Mouse (Mus musculus): ENCODE results near the gene Pde6b. TPM values are rescaled to one million over a fixed set of nuclear protein-coding genes. Genes with fewer than 3 reads are reported as not detected.

Pde6b gene
- polyA plus RNA-seq (2016; fragmentation: Nextera tagmentation; extraction: Ambion mirVana), result 0.26 and 0.31 TPM in 2 replicates

DNA sequence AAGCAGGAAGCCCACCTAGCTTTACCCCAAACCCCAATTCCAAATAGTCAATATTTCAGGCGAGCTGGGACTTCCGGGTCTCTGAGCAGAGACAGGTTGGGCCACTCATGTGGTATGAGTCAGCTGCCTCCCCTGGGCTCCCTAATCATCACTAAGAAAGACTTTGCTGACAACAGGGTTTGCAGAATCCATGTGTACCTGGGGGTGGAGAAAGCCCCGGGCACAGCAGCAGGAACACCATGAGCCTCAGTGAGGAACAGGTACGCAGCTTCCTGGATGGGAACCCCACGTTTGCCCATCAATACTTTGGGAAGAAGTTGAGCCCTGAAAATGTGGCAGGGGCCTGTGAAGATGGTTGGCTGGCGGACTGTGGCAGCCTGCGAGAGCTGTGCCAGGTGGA is at the start of gene Pde6b:
Gene Pde6b (plus strand): TSS at position 191 of the 400 bp plus-strand sequence.
- Histone ChIP-seq H3K27me3 (peaks cover 11% of the 10 kb centered on the region; the same call in 1 of the 2 replicates), H3K36me3 (no peaks in the 10 kb centered on the region), H3K4me2 (replicated peaks) (no peak within 1 kb of the TSS), H3K4me1 (no peaks in the 10 kb centered on the region), H3K9me3 (no peaks in the 10 kb centered on the region), H3K4me3 (no peak within 1 kb of the TSS), H3K27ac (no peak within 1 kb of the TSS), H3K9ac (no peak within 1 kb of the TSS)
- 77% methylated on average over 7 of the region's 7 CpGs for WGBS
- no peak for ATAC-seq (ENCODE audit: insufficient number of reproducible peaks, insufficient read depth, low FRiP score, low TSS enrichment)

DNA sequence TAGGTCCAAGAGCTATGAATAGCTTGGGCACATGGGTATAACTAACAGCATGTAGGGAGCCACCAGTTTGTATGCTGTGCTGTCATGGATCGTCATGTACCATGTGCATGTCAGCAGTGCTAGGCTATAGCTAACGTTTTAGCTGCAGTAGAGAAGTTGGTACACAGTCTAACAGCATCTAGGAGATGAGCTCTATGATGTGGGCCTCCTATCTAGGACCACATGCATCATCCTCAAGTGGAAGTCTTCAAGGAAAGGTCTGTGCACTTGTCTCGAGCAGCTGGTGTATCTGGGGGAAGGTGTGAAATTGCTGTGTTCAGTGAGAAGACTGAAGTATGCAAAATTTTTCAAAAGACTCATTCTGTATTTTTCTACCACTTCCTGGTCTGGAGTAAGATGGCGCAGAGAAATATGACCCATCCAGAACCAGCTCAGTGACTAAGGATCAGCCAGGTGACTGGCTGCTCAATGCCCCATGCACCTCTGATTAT is 44.5 kb upstream of the Pde6b start:
- Histone ChIP-seq H3K9me3 (no peaks in the 10 kb centered on the region), H3K4me1 (no peaks in the 10 kb centered on the region), H3K36me3 (peaks cover 25% of the 10 kb centered on the region), H3K4me2 (replicated peaks) (no peak overlapping the region), H3K27ac (no peak overlapping the region), H3K9ac (no peak overlapping the region), H3K27me3 (no peaks in the 10 kb centered on the region), H3K4me3 (no peak overlapping the region)
- 88% methylated on average over 4 of the region's 4 CpGs for WGBS
- no peak for ATAC-seq (ENCODE audit: insufficient number of reproducible peaks, insufficient read depth, low FRiP score, low TSS enrichment)

DNA sequence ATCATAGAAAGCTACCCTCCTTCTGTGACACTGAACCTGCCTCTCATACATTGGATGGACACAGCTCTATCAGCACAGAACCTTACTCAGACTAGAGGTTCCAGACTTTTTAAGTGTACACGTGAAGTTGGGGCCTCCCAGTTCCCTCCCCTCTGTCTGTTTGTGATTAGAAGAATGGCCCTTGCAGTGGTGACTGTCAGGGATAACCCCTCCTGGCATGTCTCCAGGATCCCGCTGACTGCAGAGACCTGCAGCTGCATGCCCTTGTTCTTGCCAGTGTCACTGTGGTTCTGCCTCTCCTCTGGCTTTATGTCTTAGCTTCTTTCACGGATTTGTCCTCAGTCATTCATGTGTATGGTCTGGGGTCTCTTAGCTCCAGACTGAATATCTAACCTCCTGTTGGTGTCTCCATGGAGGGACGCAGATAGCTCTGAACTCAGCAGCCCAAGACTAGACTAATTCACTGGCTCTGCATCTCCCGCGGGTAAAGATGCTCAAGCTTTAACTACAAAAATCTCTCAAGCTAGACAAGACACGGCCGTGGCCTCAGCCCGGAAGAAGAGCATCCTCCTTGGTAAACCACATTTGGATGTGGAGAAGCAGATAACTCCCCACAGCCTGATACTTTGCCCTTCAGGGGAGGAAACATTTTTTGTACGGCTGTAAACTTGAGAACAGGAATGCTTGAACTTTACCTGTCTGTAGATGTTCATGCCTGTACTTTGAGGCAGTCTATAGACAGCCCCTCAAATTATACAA is 42.7 kb upstream of the Pde6b start:
- no peak overlapping the region for H3K4me3 ChIP-seq
- WGBS, result 83% methylated on average over 10 of the region's 10 CpGs
- no peaks in the 10 kb centered on the region for H3K4me1 ChIP-seq
- no peak overlapping the region for H3K27ac ChIP-seq
- no peak overlapping the region for H3K9ac ChIP-seq
- H3K4me2 ChIP-seq (replicated peaks), result no peak overlapping the region
- H3K36me3 ChIP-seq, result peaks cover 30% of the 10 kb centered on the region
- H3K9me3 ChIP-seq, result no peaks in the 10 kb centered on the region
- no peaks in the 10 kb centered on the region for H3K27me3 ChIP-seq
- ATAC-seq (ENCODE audit: insufficient number of reproducible peaks, insufficient read depth, low FRiP score, low TSS enrichment), result no peak

DNA sequence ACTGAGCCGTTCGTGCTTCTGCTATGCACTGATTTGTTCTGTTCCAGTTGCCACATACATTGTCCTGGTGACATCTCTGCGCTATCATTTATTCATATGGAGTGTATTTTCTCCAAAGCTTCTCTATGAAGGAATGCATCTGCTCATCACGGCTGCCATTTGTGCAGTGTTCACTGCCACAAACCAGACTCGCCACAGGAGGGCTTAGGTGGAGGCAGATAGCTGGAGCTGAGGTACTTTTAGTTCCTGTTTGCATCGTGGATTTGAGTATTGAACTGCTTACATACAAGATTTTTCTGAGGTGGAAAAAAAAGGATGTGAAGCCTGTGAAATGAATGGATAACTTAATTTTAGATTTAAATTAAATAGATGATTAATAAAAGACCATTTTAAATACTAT is 40.3 kb upstream of the Pde6b start:
- Histone ChIP-seq H3K27me3 (no peaks in the 10 kb centered on the region), H3K4me1 (no peaks in the 10 kb centered on the region), H3K4me3 (no peak overlapping the region), H3K9me3 (no peaks in the 10 kb centered on the region), H3K4me2 (replicated peaks) (no peak overlapping the region), H3K36me3 (peaks cover 30% of the 10 kb centered on the region), H3K9ac (no peak overlapping the region), H3K27ac (no peak overlapping the region)
- ATAC-seq (ENCODE audit: insufficient number of reproducible peaks, insufficient read depth, low FRiP score, low TSS enrichment), result no peak
- WGBS, result 61% methylated on average over 6 of the region's 6 CpGs

DNA sequence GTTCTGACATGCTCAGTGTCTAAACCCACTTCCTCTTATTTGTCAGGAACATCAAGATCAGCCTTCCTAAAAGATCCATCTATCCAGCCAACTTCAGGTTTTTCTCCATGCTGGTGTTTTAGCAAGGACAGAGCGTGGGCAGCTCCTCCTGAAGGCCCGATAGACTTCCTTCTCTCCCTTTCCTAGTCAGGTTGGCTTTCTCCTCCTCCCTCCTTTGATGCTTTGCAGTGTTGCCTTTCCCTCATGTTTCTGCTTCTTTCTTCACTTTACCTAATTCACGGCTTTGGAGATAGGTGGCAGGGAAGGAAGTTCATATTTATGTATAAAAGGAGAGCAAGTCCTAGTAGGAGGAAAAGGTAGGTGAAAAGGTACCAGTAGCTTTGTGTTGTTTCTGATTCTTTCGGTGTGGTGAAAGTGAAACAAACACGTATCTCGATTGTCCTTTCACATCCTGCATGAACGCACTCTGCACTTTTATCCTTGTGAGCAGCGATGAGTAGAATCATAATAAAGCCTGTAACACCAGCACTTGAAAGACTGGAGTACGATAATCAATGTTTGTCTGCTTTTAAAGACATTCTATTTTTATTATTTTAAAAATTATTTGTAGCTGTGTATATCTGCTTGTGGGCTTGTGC is 38.6 kb upstream of the Pde6b start:
- Histone ChIP-seq H3K27ac (no peak overlapping the region), H3K27me3 (no peaks in the 10 kb centered on the region), H3K36me3 (peaks cover 22% of the 10 kb centered on the region; the same call in 1 of the 2 replicates), H3K9me3 (no peaks in the 10 kb centered on the region), H3K4me2 (replicated peaks) (no peak overlapping the region), H3K9ac (no peak overlapping the region), H3K4me1 (no peaks in the 10 kb centered on the region), H3K4me3 (no peak overlapping the region)
- 95% methylated on average over 9 of the region's 9 CpGs for WGBS
- no peak for ATAC-seq (ENCODE audit: insufficient number of reproducible peaks, insufficient read depth, low FRiP score, low TSS enrichment)

DNA sequence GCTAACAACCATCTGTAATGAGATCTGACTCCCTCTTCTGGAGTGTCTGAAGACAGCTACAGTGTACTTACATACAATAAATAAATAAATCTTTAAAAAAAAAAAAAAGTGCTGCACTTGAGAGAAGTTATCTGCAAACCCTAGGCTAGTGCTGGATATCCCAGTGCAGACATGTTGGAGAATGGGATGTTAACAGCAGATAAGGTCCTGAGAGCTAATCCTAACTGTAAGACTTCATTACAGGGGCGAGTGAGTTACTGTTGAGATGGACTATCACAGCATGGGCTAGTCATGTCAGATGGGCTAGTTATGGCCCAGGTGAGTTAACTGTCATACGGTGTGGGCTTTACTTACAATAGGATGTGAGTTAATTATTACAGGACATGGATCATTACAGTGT is 34.1 kb upstream of the Pde6b start:
- no peak overlapping the region for H3K9ac ChIP-seq
- H3K27me3 ChIP-seq, result no peaks in the 10 kb centered on the region
- H3K36me3 ChIP-seq, result 0 out of 2 replicates have a peak, but pooled peaks cover 5% of the 10 kb centered on the region
- H3K4me2 ChIP-seq (replicated peaks), result no peak overlapping the region
- no peak for ATAC-seq (ENCODE audit: insufficient number of reproducible peaks, insufficient read depth, low FRiP score, low TSS enrichment)
- no peaks in the 10 kb centered on the region for H3K4me1 ChIP-seq
- no peak overlapping the region for H3K4me3 ChIP-seq
- 73% methylated on average over 2 of the region's 2 CpGs for WGBS
- H3K27ac ChIP-seq, result no peak overlapping the region
- H3K9me3 ChIP-seq, result no peaks in the 10 kb centered on the region; the same call in 1 of the 2 replicates

DNA sequence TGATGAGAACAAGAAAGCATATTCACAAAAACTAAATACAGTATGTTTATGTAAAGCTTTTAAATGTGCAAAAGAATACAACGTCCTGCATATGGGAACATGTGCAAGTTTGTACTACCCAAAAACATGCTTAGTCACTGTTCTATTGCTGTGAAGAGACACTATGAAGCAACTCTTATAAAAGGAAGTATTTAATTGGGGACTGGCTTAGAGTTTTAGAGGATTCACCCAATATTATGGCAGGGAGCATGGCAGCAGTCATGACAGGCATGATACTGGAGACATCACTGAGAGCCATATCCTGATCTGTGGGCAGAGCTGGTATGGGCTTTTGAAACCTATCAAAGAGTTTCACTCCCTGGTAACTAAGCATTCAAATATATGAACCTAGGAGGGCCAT is 30.3 kb upstream of the Pde6b start:
- WGBS, result 87% methylated on average over 1 of the region's 1 CpGs
- Histone ChIP-seq H3K4me2 (replicated peaks) (no peak overlapping the region), H3K27me3 (peaks cover 4% of the 10 kb centered on the region), H3K36me3 (no peaks in the 10 kb centered on the region), H3K4me1 (no peaks in the 10 kb centered on the region), H3K9me3 (no peaks in the 10 kb centered on the region; the same call in 1 of the 2 replicates), H3K9ac (no peak overlapping the region), H3K4me3 (no peak overlapping the region), H3K27ac (no peak overlapping the region)
- ATAC-seq (ENCODE audit: insufficient number of reproducible peaks, insufficient read depth, low FRiP score, low TSS enrichment), result no peak

DNA sequence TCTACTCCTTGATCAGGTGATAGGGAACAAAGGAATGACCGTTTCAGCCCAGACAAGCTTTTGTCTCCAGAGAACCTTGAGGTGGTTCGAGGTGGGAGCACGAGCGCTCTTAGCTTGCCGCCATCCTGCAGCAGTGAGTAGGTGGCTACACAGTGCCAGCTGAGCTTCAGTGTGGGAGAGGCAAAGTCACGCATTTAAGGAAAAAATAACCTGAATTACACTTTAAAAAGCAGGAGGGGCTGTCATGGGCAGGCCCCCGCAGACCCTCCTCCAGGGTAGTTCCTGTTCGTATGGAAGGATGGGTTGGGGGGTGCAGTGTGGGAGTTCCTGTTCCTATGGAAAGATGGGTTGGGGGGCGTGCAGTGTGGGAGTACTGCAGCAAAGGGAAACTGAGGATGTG is 28.7 kb upstream of the Pde6b start:
- no peaks in the 10 kb centered on the region for H3K36me3 ChIP-seq
- H3K27ac ChIP-seq, result no peak overlapping the region
- H3K9me3 ChIP-seq, result no peaks in the 10 kb centered on the region; the same call in 1 of the 2 replicates
- ATAC-seq (ENCODE audit: insufficient number of reproducible peaks, insufficient read depth, low FRiP score, low TSS enrichment), result no peak
- H3K27me3 ChIP-seq, result peaks cover 21% of the 10 kb centered on the region
- no peak overlapping the region for H3K9ac ChIP-seq
- no peak overlapping the region for H3K4me2 ChIP-seq (replicated peaks)
- no peak overlapping the region for H3K4me3 ChIP-seq
- 84% methylated on average over 9 of the region's 9 CpGs for WGBS
- no peaks in the 10 kb centered on the region for H3K4me1 ChIP-seq

DNA sequence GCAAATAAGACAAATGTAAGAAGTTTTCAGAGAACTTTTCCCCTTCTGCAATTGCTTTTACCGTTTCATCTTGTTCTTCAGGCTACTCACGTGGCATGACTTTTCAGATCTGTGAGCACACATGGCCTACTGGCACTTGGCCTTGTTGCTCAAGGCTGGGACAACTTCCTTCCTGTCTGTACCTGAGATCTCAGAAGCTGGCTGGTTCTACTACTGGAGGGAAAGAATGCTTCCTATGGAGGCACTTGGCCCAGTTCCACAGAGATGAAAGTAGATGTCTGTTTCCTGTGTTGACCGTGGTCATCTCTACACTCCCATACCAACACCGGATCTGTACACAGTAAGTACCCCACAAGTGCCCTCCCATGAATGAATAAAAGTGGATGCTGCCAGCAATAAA is 28.0 kb upstream of the Pde6b start:
- H3K36me3 ChIP-seq, result no peaks in the 10 kb centered on the region
- H3K4me3 ChIP-seq, result no peak overlapping the region

DNA sequence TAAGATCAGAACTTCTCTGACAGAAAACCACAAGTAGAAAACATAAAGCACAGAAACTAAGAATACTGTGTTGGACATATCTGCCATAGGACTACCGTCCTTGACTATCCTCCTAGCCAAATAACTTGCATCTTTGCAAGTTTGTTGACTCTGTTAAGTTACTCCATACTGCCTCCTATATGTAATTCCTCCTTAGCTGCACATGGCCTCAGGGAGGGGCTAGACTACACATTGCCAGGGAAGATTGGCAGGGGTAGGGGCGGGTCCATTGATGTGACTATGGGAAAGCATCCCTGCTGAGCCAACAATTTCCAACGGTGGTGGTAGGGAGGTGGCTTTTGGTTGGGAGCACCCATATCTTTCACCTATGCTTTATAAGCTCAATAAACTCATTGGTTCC is 25.9 kb upstream of the Pde6b start:
- Histone ChIP-seq H3K9me3 (no peaks in the 10 kb centered on the region; the same call in 1 of the 2 replicates), H3K27ac (no peak overlapping the region), H3K36me3 (no peaks in the 10 kb centered on the region), H3K4me1 (peaks cover 11% of the 10 kb centered on the region; the same call in 1 of the 2 replicates), H3K4me2 (replicated peaks) (no peak overlapping the region), H3K4me3 (no peak overlapping the region), H3K9ac (no peak overlapping the region), H3K27me3 (peaks cover 48% of the 10 kb centered on the region)
- 33% methylated on average over 3 of the region's 3 CpGs for WGBS
- ATAC-seq (ENCODE audit: insufficient number of reproducible peaks, insufficient read depth, low FRiP score, low TSS enrichment), result no peak

More for the DNA sequence above, 28.0 kb upstream of the Pde6b start:
- Histone ChIP-seq H3K9me3 (no peaks in the 10 kb centered on the region; the same call in 1 of the 2 replicates), H3K27me3 (peaks cover 28% of the 10 kb centered on the region), H3K9ac (no peak overlapping the region), H3K27ac (no peak overlapping the region), H3K4me2 (replicated peaks) (no peak overlapping the region), H3K4me1 (no peaks in the 10 kb centered on the region)
- WGBS, result 87% methylated on average over 4 of the region's 4 CpGs
- ATAC-seq (ENCODE audit: insufficient number of reproducible peaks, insufficient read depth, low FRiP score, low TSS enrichment), result no peak

DNA sequence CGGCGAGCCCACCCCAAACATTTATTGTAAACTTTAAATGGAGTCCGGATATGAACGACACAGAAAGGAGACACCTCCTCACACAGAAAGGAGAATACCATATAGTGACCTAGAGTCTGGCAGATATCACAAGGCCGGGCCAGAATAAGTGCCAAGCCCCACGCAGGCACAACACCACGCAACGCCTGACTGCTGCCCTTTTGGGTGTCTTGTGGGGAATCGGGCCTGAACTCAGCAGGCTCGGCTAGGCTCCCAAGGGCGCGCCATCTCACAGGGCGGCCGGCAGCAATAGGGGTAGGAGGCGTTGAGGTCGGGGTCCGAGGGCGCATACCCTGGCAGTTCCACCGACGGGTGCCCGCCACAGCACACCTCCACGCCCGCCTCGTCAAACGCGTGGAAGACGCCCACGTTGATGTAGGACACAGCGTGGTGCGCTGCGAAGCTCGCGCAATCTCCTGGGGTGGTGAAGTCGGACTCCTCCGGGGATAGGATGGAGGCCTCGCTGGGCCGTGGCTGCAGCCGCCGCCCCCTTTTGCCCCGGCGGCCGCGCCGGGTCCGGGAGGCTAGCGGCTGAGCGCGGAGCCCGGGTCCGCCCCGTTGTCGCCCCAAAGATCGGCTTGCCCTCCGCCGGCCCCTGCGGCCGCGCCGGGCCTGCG is 21.7 kb upstream of the Pde6b start:
- H3K4me3 ChIP-seq, result peak overlapping the region; percentile 48
- 3% methylated on average over 59 of the region's 60 CpGs for WGBS
- H3K9ac ChIP-seq, result peak overlapping the region; percentile 58
- no peak overlapping the region for H3K27ac ChIP-seq
- H3K4me1 ChIP-seq, result peaks cover 23% of the 10 kb centered on the region
- peaks cover 85% of the 10 kb centered on the region for H3K27me3 ChIP-seq
- H3K4me2 ChIP-seq (replicated peaks), result peak overlapping the region; percentile 93
- H3K9me3 ChIP-seq, result no peaks in the 10 kb centered on the region
- H3K36me3 ChIP-seq, result no peaks in the 10 kb centered on the region
- no peak for ATAC-seq (ENCODE audit: insufficient number of reproducible peaks, insufficient read depth, low FRiP score, low TSS enrichment)
